In the genomic region with DNA sequence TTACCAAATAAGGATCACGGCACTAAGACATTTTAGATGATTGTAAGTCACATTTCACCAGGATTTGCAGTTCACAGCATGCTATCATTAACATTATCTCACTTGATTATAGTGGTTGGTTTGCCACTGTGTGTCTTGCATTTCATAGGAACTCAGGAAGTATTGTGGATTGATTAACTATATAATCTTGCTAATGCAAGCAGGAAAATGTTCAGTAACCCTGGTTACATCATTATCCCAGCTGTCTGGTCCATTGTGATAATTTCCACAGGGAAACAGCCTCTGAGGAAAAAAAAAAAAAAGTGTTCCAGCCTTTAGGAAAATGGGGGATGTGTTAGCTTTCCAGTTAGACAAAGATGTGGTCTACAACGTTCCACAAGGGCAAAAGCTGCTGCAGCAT, we compare ENCODE assay signal across 24 mouse cellular contexts.
A peak's percentile ranks its signal among the peaks of the same experiment; 100 is the strongest.
DNase-seq lines count a peak whose midpoint lies in the region; ATAC-seq lines count a peak whose summit lies in the region.
"Had no signal": no experiment of that assay in that cellular context is flagged by ENCODE, and none has a peak within 500 bp of the region (broad histone marks: within the 10 kb centered on the region; RNA-seq: fewer than 3 reads in every experiment).

No protein-coding gene starts in this region.

- H3K4me3 ChIP-seq in embryonic facial prominence, embryonic 13.5 days, result no peak overlapping the region
- H3K4me3 ChIP-seq in embryonic facial prominence, embryonic 10.5 days, result no peak overlapping the region
- no peak overlapping the region for H3K4me3 ChIP-seq in hindbrain, embryonic 11.5 days (ENCODE audit: low read depth, low read length)
- no peak overlapping the region for H3K4me3 ChIP-seq in hindbrain, embryonic 10.5 days
- no peak overlapping the region for H3K4me3 ChIP-seq in midbrain, embryonic 12.5 days
- H3K4me3 ChIP-seq in midbrain, embryonic 10.5 days, result no peak overlapping the region
- no peak overlapping the region for H3K4me3 ChIP-seq in midbrain, embryonic 14.5 days (replicated peaks; ENCODE audit: low read depth, low read length)
- H3K4me3 ChIP-seq: erythroblast, embryonic 14.5 days; forebrain, embryonic 13.5 days; heart, embryonic 10.5 days; intestine, embryonic 15.5 days had no signal

- no peak overlapping the region for H3K9ac ChIP-seq in embryonic facial prominence, embryonic 13.5 days
- H3K9ac ChIP-seq in hindbrain, embryonic 11.5 days (ENCODE audit: low read depth, low read length), result no peak overlapping the region
- H3K9ac ChIP-seq in midbrain, embryonic 12.5 days (replicated peaks), result no peak overlapping the region
- H3K9ac ChIP-seq in midbrain, embryonic 14.5 days (replicated peaks; ENCODE audit: low read length), result no peak overlapping the region
- H3K9ac ChIP-seq: forebrain, embryonic 13.5 days; intestine, embryonic 15.5 days had no signal

- ATAC-seq in embryonic facial prominence, embryonic 13.5 days (ENCODE audit: insufficient number of reproducible peaks, insufficient read depth, low FRiP score, low TSS enrichment, low read depth), result no peak
- 0 out of 2 replicates have a peak, but pooled peaks have one; percentile 26 for ATAC-seq in hindbrain, embryonic 11.5 days (ENCODE audit: low FRiP score)
- no peak for ATAC-seq in midbrain, embryonic 12.5 days (ENCODE audit: low FRiP score, low read depth)
- no peak for ATAC-seq in midbrain, embryonic 14.5 days (ENCODE audit: low FRiP score, low TSS enrichment)
- ATAC-seq: CD4-positive, CD25-positive, alpha-beta regulatory T cell, adult 4 months; intestine, embryonic 15.5 days had no signal

- H3K9me3 ChIP-seq in embryonic facial prominence, embryonic 13.5 days, result no peaks in the 10 kb centered on the region
- H3K9me3 ChIP-seq in embryonic facial prominence, embryonic 10.5 days, result no peaks in the 10 kb centered on the region
- no peaks in the 10 kb centered on the region for H3K9me3 ChIP-seq in hindbrain, embryonic 11.5 days (ENCODE audit: control insufficient read depth, low read length)
- H3K9me3 ChIP-seq in hindbrain, embryonic 10.5 days, result no peaks in the 10 kb centered on the region
- no peaks in the 10 kb centered on the region for H3K9me3 ChIP-seq in midbrain, embryonic 12.5 days
- no peaks in the 10 kb centered on the region for H3K9me3 ChIP-seq in midbrain, embryonic 10.5 days (replicated peaks)
- no peaks in the 10 kb centered on the region for H3K9me3 ChIP-seq in midbrain, embryonic 14.5 days (ENCODE audit: control insufficient read depth, low read length)
- H3K9me3 ChIP-seq: forebrain, embryonic 13.5 days; G1E; heart, embryonic 10.5 days; intestine, embryonic 15.5 days had no signal

- H3K4me1 ChIP-seq in embryonic facial prominence, embryonic 13.5 days, result peaks cover 3% of the 10 kb centered on the region; the same call in 1 of the 2 replicates
- H3K4me1 ChIP-seq in embryonic facial prominence, embryonic 10.5 days, result no peaks in the 10 kb centered on the region
- no peaks in the 10 kb centered on the region for H3K4me1 ChIP-seq in hindbrain, embryonic 11.5 days (replicated peaks; ENCODE audit: control insufficient read depth, insufficient read depth, low read length)
- no peaks in the 10 kb centered on the region for H3K4me1 ChIP-seq in hindbrain, embryonic 10.5 days (replicated peaks)
- H3K4me1 ChIP-seq in midbrain, embryonic 12.5 days, result peaks cover 3% of the 10 kb centered on the region; the same call in 1 of the 2 replicates
- H3K4me1 ChIP-seq in midbrain, embryonic 10.5 days, result no peaks in the 10 kb centered on the region
- H3K4me1 ChIP-seq in midbrain, embryonic 14.5 days (ENCODE audit: control insufficient read depth, insufficient read depth, low read length), result peaks cover 7% of the 10 kb centered on the region; the same call in 1 of the 2 replicates
- H3K4me1 ChIP-seq: heart, embryonic 10.5 days; intestine, embryonic 15.5 days had no signal

- H3K27ac ChIP-seq in embryonic facial prominence, embryonic 13.5 days, result peak overlapping the region; percentile 1; the same call in 1 of the 2 replicates
- no peak overlapping the region for H3K27ac ChIP-seq in embryonic facial prominence, embryonic 10.5 days (replicated peaks)
- no peak overlapping the region for H3K27ac ChIP-seq in hindbrain, embryonic 11.5 days (ENCODE audit: low read depth, low read length)
- no peak overlapping the region for H3K27ac ChIP-seq in hindbrain, embryonic 10.5 days
- peak overlapping the region; percentile 35; the same call in 1 of the 2 replicates for H3K27ac ChIP-seq in midbrain, embryonic 12.5 days (replicated peaks)
- no peak overlapping the region for H3K27ac ChIP-seq in midbrain, embryonic 10.5 days (replicated peaks)
- H3K27ac ChIP-seq in midbrain, embryonic 14.5 days (replicated peaks; ENCODE audit: low read depth, low read length), result no peak overlapping the region; the same call in 1 of the 2 replicates
- H3K27ac ChIP-seq: forebrain, embryonic 13.5 days; heart, embryonic 10.5 days; intestine, embryonic 15.5 days had no signal

- no peaks in the 10 kb centered on the region for H3K27me3 ChIP-seq in embryonic facial prominence, embryonic 13.5 days
- H3K27me3 ChIP-seq in embryonic facial prominence, embryonic 10.5 days (replicated peaks; ENCODE audit: low read depth, poor library complexity, severe bottlenecking), result no peaks in the 10 kb centered on the region
- no peaks in the 10 kb centered on the region for H3K27me3 ChIP-seq in hindbrain, embryonic 11.5 days (ENCODE audit: control insufficient read depth, insufficient read depth, low read length)
- no peaks in the 10 kb centered on the region for H3K27me3 ChIP-seq in hindbrain, embryonic 10.5 days (ENCODE audit: insufficient read depth, poor library complexity, severe bottlenecking)
- H3K27me3 ChIP-seq in midbrain, embryonic 12.5 days, result no peaks in the 10 kb centered on the region
- H3K27me3 ChIP-seq in midbrain, embryonic 10.5 days (ENCODE audit: low read depth, poor library complexity, severe bottlenecking), result no peaks in the 10 kb centered on the region
- no peaks in the 10 kb centered on the region for H3K27me3 ChIP-seq in midbrain, embryonic 14.5 days (ENCODE audit: control insufficient read depth, insufficient read depth, low read length)
- H3K27me3 ChIP-seq: forebrain, embryonic 13.5 days; intestine, embryonic 15.5 days had no signal

- WGBS in embryonic facial prominence, embryonic 13.5 days, result 40% methylated on average over 2 of the region's 2 CpGs
- WGBS in embryonic facial prominence, embryonic 10.5 days, result 73% methylated on average over 2 of the region's 2 CpGs
- WGBS in hindbrain, embryonic 11.5 days, result 64% methylated on average over 2 of the region's 2 CpGs
- 68% methylated on average over 2 of the region's 2 CpGs for WGBS in hindbrain, embryonic 10.5 days
- WGBS in midbrain, embryonic 12.5 days, result 47% methylated on average over 2 of the region's 2 CpGs
- WGBS in midbrain, embryonic 10.5 days, result 60% methylated on average over 2 of the region's 2 CpGs
- WGBS in midbrain, embryonic 14.5 days, result 36% methylated on average over 2 of the region's 2 CpGs

- H3K36me3 ChIP-seq in embryonic facial prominence, embryonic 13.5 days, result no peaks in the 10 kb centered on the region
- no peaks in the 10 kb centered on the region for H3K36me3 ChIP-seq in embryonic facial prominence, embryonic 10.5 days (replicated peaks)
- no peaks in the 10 kb centered on the region for H3K36me3 ChIP-seq in hindbrain, embryonic 11.5 days (ENCODE audit: control insufficient read depth, insufficient read depth, low read length)
- no peaks in the 10 kb centered on the region for H3K36me3 ChIP-seq in hindbrain, embryonic 10.5 days
- no peaks in the 10 kb centered on the region for H3K36me3 ChIP-seq in midbrain, embryonic 12.5 days
- H3K36me3 ChIP-seq in midbrain, embryonic 10.5 days, result no peaks in the 10 kb centered on the region
- no peaks in the 10 kb centered on the region for H3K36me3 ChIP-seq in midbrain, embryonic 14.5 days (ENCODE audit: control insufficient read depth, insufficient read depth, low read length)
- H3K36me3 ChIP-seq: G1E; heart, embryonic 10.5 days; intestine, embryonic 15.5 days had no signal

- no peak overlapping the region for H3K4me2 ChIP-seq in embryonic facial prominence, embryonic 13.5 days
- H3K4me2 ChIP-seq in hindbrain, embryonic 11.5 days (replicated peaks; ENCODE audit: low read depth, low read length), result no peak overlapping the region
- H3K4me2 ChIP-seq in midbrain, embryonic 12.5 days (replicated peaks), result no peak overlapping the region
- no peak overlapping the region for H3K4me2 ChIP-seq in midbrain, embryonic 14.5 days (ENCODE audit: low read length)
- H3K4me2 ChIP-seq: forebrain, embryonic 13.5 days; intestine, embryonic 15.5 days had no signal

- DNase-seq in embryonic facial prominence, embryonic 10.5 days (ENCODE audit: low spot score), result no peak
- DNase-seq in hindbrain, embryonic 11.5 days (ENCODE audit: low spot score), result peak; percentile 1
- DNase-seq in hindbrain, embryonic 10.5 days (ENCODE audit: low spot score), result no peak
- DNase-seq in midbrain, embryonic 10.5 days (ENCODE audit: low spot score), result no peak
- peak; percentile 37 for DNase-seq in midbrain, embryonic 14.5 days
- no peak for DNase-seq in cerebellum, postnatal 4 days (ENCODE audit: low spot score in 2 of 2)
- DNase-seq: adrenal gland, adult 8-10 months; adrenal gland, postnatal 36 days; B cell, adult 2 months; cerebellum, adult 11 months; cerebellum, adult 8-10 months; cerebellum, postnatal 14 days; gastrocnemius, postnatal 10 days; heart, adult 18-20 months; heart, postnatal 10 days; heart, postnatal 4 days had no signal

Comparison
In these comparisons a context has a peak if more than half of its experiments do, and no peak if none do; other contexts are left out.
1. H3K27ac ChIP-seq: peak in embryonic facial prominence, embryonic 13.5 days (single experiment) and midbrain, embryonic 12.5 days (single experiment); none in embryonic facial prominence, embryonic 10.5 days (single experiment), hindbrain, embryonic 11.5 days (single experiment), hindbrain, embryonic 10.5 days (single experiment), midbrain, embryonic 10.5 days (single experiment) and midbrain, embryonic 14.5 days (single experiment).
2. DNase-seq: peak in hindbrain, embryonic 11.5 days (single experiment) and midbrain, embryonic 14.5 days (single experiment); none in embryonic facial prominence, embryonic 10.5 days (single experiment), hindbrain, embryonic 10.5 days (single experiment), midbrain, embryonic 10.5 days (single experiment) and cerebellum, postnatal 4 days (0 of 2).